Mouse (Mus musculus): ENCODE measurements around the gene Cc2d2a.

GRCm38 (mm10) chr5:43645020-43645419 is 17.1 kb upstream of the Cc2d2a start:
- no peak for TF ChIP-seq TAL1 (IDR thresholded peaks at IDR 0.05; ENCODE audit: low read length)
- no peak for TF ChIP-seq GATA1 (IDR thresholded peaks at IDR 0.05; ENCODE audit: low read length)

Measured in erythroblast, embryonic 14.5 days (primary cell).